Mouse (Mus musculus): ENCODE data around the gene Gm5849. TPM values are rescaled to one million over a fixed set of nuclear protein-coding genes. Genes with fewer than 3 reads are reported as not detected.
"Not testable (repeated sequence)": the region's sequence is repeated elsewhere in the genome, so short reads cannot be mapped to it uniquely, and the experiment has no call there.

Gene Gm5849
- not detected in 2 replicates for polyA plus RNA-seq (2016; fragmentation: Nextera tagmentation; extraction: Ambion mirVana)

GRCm38 (mm10) chr3:90777776-90778175 lies at the start of gene Gm5849:
Gene Gm5849, minus strand, starts transcription at chr3:90777876.
- not testable (repeated sequence) for H3K36me3 ChIP-seq (replicated peaks); H3K4me1 ChIP-seq; DNase-seq (ENCODE audit: low spot score); H3K9me3 ChIP-seq; H3K27ac ChIP-seq (replicated peaks); H3K4me3 ChIP-seq; H3K27me3 ChIP-seq (replicated peaks; ENCODE audit: low read depth, poor library complexity, severe bottlenecking)
- WGBS: 88% methylated on average over 1 of the region's 1 CpGs

- Histone ChIP-seq H3K27ac (replicated peaks) (no peak overlapping the region), H3K4me1 (no peaks in the 10 kb centered on the region), H3K36me3 (replicated peaks) (no peaks in the 10 kb centered on the region), H3K4me3 (no peak overlapping the region), H3K27me3 (replicated peaks; ENCODE audit: low read depth, poor library complexity, severe bottlenecking) (no peaks in the 10 kb centered on the region), H3K9me3 (no peaks in the 10 kb centered on the region)
- WGBS: 95% methylated on average over 1 of the region's 1 CpGs
- DNase-seq (ENCODE audit: low spot score): no peak
Observed at GRCm38 (mm10) chr3:90749658-90750057, 28.0 kb downstream of the Gm5849 start.

GRCm38 (mm10) chr3:90726606-90727005 lies 51.1 kb downstream of the Gm5849 start, which contains the start of gene Pglyrp4:
Gene Pglyrp4, plus strand, starts transcription at chr3:90726906.
- Histone ChIP-seq H3K27ac (replicated peaks) (no peak within 1 kb of the TSS), H3K9me3 (no peaks in the 10 kb centered on the region), H3K36me3 (replicated peaks) (no peaks in the 10 kb centered on the region), H3K4me3 (no peak within 1 kb of the TSS), H3K4me1 (no peaks in the 10 kb centered on the region), H3K27me3 (replicated peaks; ENCODE audit: low read depth, poor library complexity, severe bottlenecking) (no peaks in the 10 kb centered on the region)
- no peak for DNase-seq (ENCODE audit: low spot score)
- 85% methylated on average over 3 of the region's 3 CpGs for WGBS

Other genes starting within 250 kb of the Gm5849 start
- 32.9 and 34.7 TPM in 2 replicates for gene S100a16, start 240.6 kb downstream of the Gm5849 start, polyA plus RNA-seq (2016; fragmentation: Nextera tagmentation; extraction: Ambion mirVana)
- gene S100a3, start 217.3 kb downstream of the Gm5849 start, polyA plus RNA-seq (2016; fragmentation: Nextera tagmentation; extraction: Ambion mirVana): 0.44 TPM in 1 of 2 replicates, not detected in the other
- not detected in 2 replicates for gene S100a2, start 187.6 kb downstream of the Gm5849 start, polyA plus RNA-seq (2016; fragmentation: Nextera tagmentation; extraction: Ambion mirVana)
- not detected in 2 replicates for gene Gm42674, start 176.0 kb downstream of the Gm5849 start, polyA plus RNA-seq (2016; fragmentation: Nextera tagmentation; extraction: Ambion mirVana)
- gene S100a4, start 174.1 kb downstream of the Gm5849 start, polyA plus RNA-seq (2016; fragmentation: Nextera tagmentation; extraction: Ambion mirVana): 1.1 TPM in 1 of 2 replicates, not detected in the other
- gene S100a5, start 169.4 kb downstream of the Gm5849 start, polyA plus RNA-seq (2016; fragmentation: Nextera tagmentation; extraction: Ambion mirVana): not detected in 2 replicates
- gene S100a6, start 165.0 kb downstream of the Gm5849 start, polyA plus RNA-seq (2016; fragmentation: Nextera tagmentation; extraction: Ambion mirVana): 17.7 and 21.3 TPM in 2 replicates
- gene S100a7a, start 123.9 kb downstream of the Gm5849 start, polyA plus RNA-seq (2016; fragmentation: Nextera tagmentation; extraction: Ambion mirVana): not detected in 2 replicates
- 0.47 and 0.92 TPM in 2 replicates for gene S100a8, start 108.9 kb downstream of the Gm5849 start, polyA plus RNA-seq (2016; fragmentation: Nextera tagmentation; extraction: Ambion mirVana)
- 0.32 TPM in 1 of 2 replicates, not detected in the other for gene S100a9, start 82.2 kb downstream of the Gm5849 start, polyA plus RNA-seq (2016; fragmentation: Nextera tagmentation; extraction: Ambion mirVana)
- not detected in 2 replicates for gene Pglyrp4, start 51.0 kb downstream of the Gm5849 start, polyA plus RNA-seq (2016; fragmentation: Nextera tagmentation; extraction: Ambion mirVana)

All from embryonic facial prominence, embryonic 10.5 days (tissue).